Mouse (Mus musculus): ENCODE data around the gene Plekhg3.

DNA sequence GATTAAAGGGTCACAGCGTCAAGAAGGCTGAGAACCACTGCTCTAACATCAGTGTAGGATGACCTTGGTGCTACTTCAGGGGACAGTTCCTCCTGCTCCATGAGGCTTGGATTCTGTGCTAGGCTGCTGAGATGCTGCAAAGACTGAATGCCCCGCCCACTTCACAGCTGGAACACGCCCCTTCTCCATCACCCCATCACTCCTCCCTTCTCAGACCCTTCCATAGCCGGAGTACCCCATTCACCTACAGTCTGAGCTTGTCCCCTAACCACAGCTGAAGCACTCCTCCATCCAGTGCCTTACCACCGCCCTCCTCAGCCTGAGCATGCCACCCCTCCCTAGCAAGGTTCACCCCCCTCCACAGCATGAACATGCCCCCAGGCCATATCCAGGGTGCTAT is 89.2 kb downstream of the Plekhg3 start:
- TF ChIP-seq CTCF (IDR thresholded peaks at IDR 0.05; ENCODE audit: low read depth, low read length) (no peak), POLR2A (IDR thresholded peaks at IDR 0.05; ENCODE audit: insufficient read depth, low read length) (no peak), EP300 (IDR thresholded peaks at IDR 0.05; ENCODE audit: insufficient read depth, low read depth, low read length) (no peak)
